Mouse (Mus musculus): ENCODE results near the gene Tmem267. TPM values are rescaled to one million over a fixed set of nuclear protein-coding genes. Genes with fewer than 3 reads are reported as not detected.

Tmem267 gene
- polyA plus RNA-seq, 1 experiment from 2014 or later, result 0.45 TPM

GRCm38 (mm10) chr13:119649699-119650046, 161.8 kb downstream of the Tmem267 start:
- H3K9me3 ChIP-seq (replicated peaks), result no peaks in the 10 kb centered on the region
- no peak overlapping the region for H3K9ac ChIP-seq
- H3K36me3 ChIP-seq, result no peaks in the 10 kb centered on the region
- H3K4me1 ChIP-seq, result no peaks in the 10 kb centered on the region
- no peaks in the 10 kb centered on the region for H3K27me3 ChIP-seq (replicated peaks)
- no peak overlapping the region for H3K4me3 ChIP-seq
- H3K27ac ChIP-seq, result no peak overlapping the region
- no peak overlapping the region for H3K4me2 ChIP-seq
- WGBS (ENCODE audit: insufficient replicate concordance), result 50% methylated on average over 1 of the region's 1 CpGs
- no peak for ATAC-seq

GRCm38 (mm10) chr13:119654734-119655133, 166.9 kb downstream of the Tmem267 start:
- Histone ChIP-seq H3K9me3 (replicated peaks) (no peaks in the 10 kb centered on the region), H3K9ac (no peak overlapping the region), H3K36me3 (no peaks in the 10 kb centered on the region), H3K4me1 (no peaks in the 10 kb centered on the region), H3K27ac (no peak overlapping the region), H3K4me2 (no peak overlapping the region), H3K27me3 (replicated peaks) (no peaks in the 10 kb centered on the region), H3K4me3 (no peak overlapping the region)
- WGBS (ENCODE audit: insufficient replicate concordance), result 72% methylated on average over 2 of the region's 2 CpGs
- ATAC-seq, result no peak

GRCm38 (mm10) chr13:119656246-119656645, 168.4 kb downstream of the Tmem267 start:
- Histone ChIP-seq H3K27me3 (replicated peaks) (no peaks in the 10 kb centered on the region), H3K4me1 (no peaks in the 10 kb centered on the region), H3K4me2 (no peak overlapping the region), H3K4me3 (no peak overlapping the region), H3K9ac (no peak overlapping the region), H3K36me3 (no peaks in the 10 kb centered on the region), H3K27ac (no peak overlapping the region), H3K9me3 (replicated peaks) (no peaks in the 10 kb centered on the region)
- 53% methylated on average over 2 of the region's 2 CpGs for WGBS (ENCODE audit: insufficient replicate concordance)
- no peak for ATAC-seq

DNA sequence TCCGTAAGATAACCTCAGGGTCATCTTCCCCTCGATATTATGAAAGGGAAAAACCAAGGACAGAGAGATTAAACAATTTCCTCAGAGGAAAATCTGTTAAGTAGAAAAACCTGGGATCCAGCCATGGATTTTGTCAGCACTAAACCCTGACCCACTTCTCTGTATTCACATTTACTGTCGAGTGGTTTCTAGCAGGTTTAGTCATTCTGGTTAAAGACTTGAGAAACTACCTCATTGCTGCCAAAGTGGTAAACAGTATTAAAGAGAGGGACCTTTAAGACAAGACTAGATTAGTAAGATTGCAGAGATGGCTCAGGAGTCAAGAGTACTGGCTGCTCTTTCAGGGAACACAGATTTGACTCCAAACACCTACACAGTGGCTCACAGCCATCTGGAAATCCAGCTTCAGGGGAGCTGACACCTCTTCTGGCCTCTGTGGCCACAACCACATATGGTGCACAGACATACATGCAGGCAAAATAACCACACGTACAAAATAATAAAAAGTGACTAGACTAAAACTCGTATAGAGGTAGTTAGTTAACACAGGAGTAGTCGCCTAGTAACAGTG, 169.1 kb downstream of the Tmem267 start:
- WGBS (ENCODE audit: insufficient replicate concordance), result 57% methylated on average over 6 of the region's 6 CpGs
- Histone ChIP-seq H3K4me2 (no peak overlapping the region), H3K27me3 (replicated peaks) (no peaks in the 10 kb centered on the region), H3K9ac (no peak overlapping the region), H3K27ac (no peak overlapping the region), H3K4me1 (no peaks in the 10 kb centered on the region), H3K9me3 (replicated peaks) (no peaks in the 10 kb centered on the region), H3K4me3 (no peak overlapping the region), H3K36me3 (no peaks in the 10 kb centered on the region)
- no peak for ATAC-seq

Other genes starting within 250 kb of the Tmem267 start
- 29.6 and 30.5 TPM in 2 replicates for gene Paip1, start 59.4 kb upstream of the Tmem267 start, polyA plus RNA-seq (2016; fragmentation: Nextera tagmentation; extraction: Ambion mirVana)
- gene 4833420G17Rik, start 25.3 kb upstream of the Tmem267 start, polyA plus RNA-seq (2016; fragmentation: Nextera tagmentation; extraction: Ambion mirVana), result 27.6 and 29.7 TPM in 2 replicates
- 0.21 and 0.33 TPM in 2 replicates for gene 3110070M22Rik, start 344 bp downstream of the Tmem267 start, polyA plus RNA-seq (2016; fragmentation: Nextera tagmentation; extraction: Ambion mirVana)
- gene Ccl28, start 135.8 kb downstream of the Tmem267 start, polyA plus RNA-seq (2016; fragmentation: Nextera tagmentation; extraction: Ambion mirVana), result not detected in 2 replicates
- 105 and 111 TPM in 2 replicates for gene Hmgcs1, start 202.3 kb downstream of the Tmem267 start, polyA plus RNA-seq (2016; fragmentation: Nextera tagmentation; extraction: Ambion mirVana)